Mouse (Mus musculus) brown adipose tissue, adult 24 weeks (tissue): ENCODE data around the gene Ranbp2. TPM values are rescaled to one million over a fixed set of nuclear protein-coding genes. Genes with fewer than 3 reads are reported as not detected.
"Not testable (repeated sequence)": the region's sequence is repeated elsewhere in the genome, so short reads cannot be mapped to it uniquely, and the experiment has no call there.

ENCODE experiments used
- H3K27ac ChIP-seq: fragments of 200-500 bp; replicated peaks from 2 replicates; pipeline ENCODE4 v1.5.1; 2012; ENCODE audit warnings: low read depth, mild to moderate bottlenecking, low read length
- H3K4me1 ChIP-seq: fragments of 200-500 bp; 2 replicates; pipeline ENCODE4 v1.6.1; 2012; ENCODE audit warnings: low read length, mixed read lengths; ENCODE audit not compliant: control insufficient read depth, insufficient read depth, insufficient read length
- H3K4me3 ChIP-seq: fragments of 200-500 bp; 2 replicates; pipeline ENCODE4 v1.5.1; 2012; ENCODE audit warnings: low read depth, mild to moderate bottlenecking, low read length, moderate library complexity; ENCODE audit not compliant: insufficient read depth
- polyA plus RNA-seq: library from polyadenylated mRNA; stranded (reverse); fragments of >200 nt; gene quantifications from 2 replicates; pipeline ENCODE4 v1.2.4, GENCODE M21; 2012; ENCODE audit not compliant: missing spikeins, insufficient read depth, insufficient read length

The Ranbp2 gene
- polyA plus RNA-seq, 1 experiment = 23.1 TPM

GRCm38 (mm10) chr10:58459896-58460295, 13.2 kb downstream of the Ranbp2 start:
- H3K27ac ChIP-seq = no peak overlapping the region
- H3K4me1 ChIP-seq = no peaks in the 10 kb centered on the region
- no peak overlapping the region for H3K4me3 ChIP-seq

DNA sequence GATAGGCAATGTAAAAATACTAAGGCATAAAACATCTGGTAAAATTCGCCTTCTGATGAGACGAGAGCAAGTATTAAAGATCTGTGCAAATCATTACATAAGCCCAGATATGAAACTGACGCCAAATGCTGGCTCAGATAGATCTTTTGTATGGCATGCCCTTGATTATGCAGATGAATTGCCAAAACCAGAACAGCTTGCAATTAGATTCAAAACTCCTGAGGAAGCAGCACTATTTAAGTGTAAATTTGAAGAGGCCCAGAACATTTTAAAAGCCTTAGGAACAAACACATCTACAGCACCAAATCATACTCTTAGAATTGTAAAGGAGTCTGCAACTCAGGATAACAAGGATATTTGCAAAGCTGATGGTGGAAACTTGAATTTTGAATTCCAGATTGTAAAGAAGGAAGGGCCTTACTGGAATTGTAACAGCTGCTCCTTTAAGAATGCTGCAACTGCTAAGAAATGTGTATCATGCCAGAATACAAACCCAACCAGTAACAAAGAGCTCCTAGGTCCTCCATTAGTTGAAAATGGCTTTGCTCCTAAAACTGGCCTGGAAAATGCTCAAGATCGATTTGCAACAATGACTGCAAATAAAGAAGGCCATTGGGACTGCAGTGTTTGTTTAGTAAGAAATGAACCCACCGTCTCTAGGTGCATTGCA, 30.5 kb downstream of the Ranbp2 start:
- H3K4me3 ChIP-seq = no peak overlapping the region
- no peaks in the 10 kb centered on the region for H3K4me1 ChIP-seq
- no peak overlapping the region for H3K27ac ChIP-seq

DNA sequence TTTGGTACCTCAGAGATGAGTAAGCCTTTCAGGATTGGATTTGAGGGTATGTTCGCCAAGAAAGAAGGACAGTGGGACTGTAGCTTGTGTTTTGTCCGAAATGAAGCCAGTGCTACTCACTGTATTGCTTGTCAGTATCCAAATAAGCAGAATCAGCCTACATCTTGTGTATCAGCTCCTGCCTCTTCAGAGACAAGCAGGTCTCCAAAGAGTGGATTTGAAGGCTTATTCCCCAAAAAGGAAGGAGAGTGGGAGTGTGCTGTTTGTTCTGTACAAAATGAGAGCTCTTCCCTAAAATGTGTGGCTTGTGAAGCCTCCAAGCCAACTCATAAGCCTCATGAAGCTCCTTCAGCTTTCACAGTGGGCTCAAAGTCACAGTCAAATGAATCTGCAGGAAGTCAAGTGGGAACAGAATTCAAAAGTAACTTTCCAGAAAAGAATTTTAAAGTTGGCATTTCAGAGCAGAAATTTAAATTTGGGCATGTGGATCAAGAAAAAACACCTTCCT, 31.4 kb downstream of the Ranbp2 start:
- Histone ChIP-seq H3K27ac (no peak overlapping the region), H3K4me1 (no peaks in the 10 kb centered on the region), H3K4me3 (no peak overlapping the region)

DNA sequence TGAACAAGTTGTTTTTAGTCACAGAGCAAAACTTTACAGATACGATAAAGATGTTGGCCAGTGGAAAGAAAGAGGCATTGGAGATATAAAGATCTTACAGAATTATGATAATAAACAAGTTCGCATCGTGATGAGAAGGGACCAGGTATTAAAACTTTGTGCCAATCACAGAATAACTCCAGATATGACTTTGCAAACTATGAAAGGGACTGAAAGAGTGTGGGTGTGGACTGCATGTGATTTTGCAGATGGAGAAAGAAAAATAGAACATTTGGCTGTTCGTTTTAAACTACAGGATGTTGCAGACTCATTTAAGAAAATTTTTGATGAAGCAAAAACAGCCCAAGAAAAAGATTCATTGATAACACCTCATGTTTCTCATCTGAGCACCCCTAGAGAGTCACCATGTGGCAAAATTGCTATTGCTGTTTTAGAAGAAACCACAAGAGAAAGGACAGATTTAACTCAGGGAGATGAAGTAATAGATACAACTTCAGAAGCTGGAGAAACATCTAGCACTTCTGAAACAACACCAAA, 33.3 kb downstream of the Ranbp2 start:
- Histone ChIP-seq H3K4me1 (no peaks in the 10 kb centered on the region), H3K4me3 (no peak overlapping the region), H3K27ac (no peak overlapping the region)

GRCm38 (mm10) chr10:58491031-58491430, 44.3 kb downstream of the Ranbp2 start:
- no peaks in the 10 kb centered on the region for H3K4me1 ChIP-seq
- no peak overlapping the region for H3K27ac ChIP-seq
- no peak overlapping the region for H3K4me3 ChIP-seq

DNA sequence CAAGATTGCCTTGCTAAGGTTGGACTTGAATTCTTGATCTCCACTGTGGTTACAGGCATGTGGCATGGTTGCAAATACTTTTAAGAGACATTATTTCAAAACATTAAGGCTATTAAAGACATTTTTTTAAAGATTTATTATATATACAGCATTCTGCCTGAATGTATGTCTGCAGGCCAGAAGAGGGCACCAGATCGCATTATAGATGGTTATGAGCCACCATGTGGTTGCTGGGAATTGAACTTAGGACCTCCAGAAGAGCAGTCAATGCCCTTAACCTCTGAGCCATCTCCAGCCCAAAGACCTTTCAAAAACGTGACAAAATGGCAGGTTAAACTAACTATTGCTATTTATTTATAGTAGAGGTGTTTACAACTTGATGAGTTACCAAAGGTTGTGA, 48.9 kb downstream of the Ranbp2 start:
- Histone ChIP-seq H3K4me1 (no peaks in the 10 kb centered on the region; the same call in 1 of the 2 replicates), H3K27ac (no peak overlapping the region), H3K4me3 (no peak overlapping the region)

GRCm38 (mm10) chr10:58496732-58497131, 50.0 kb downstream of the Ranbp2 start:
- H3K4me3 ChIP-seq = peak overlapping the region; percentile 89
- H3K4me1 ChIP-seq = no peaks in the 10 kb centered on the region; the same call in 1 of the 2 replicates
- no peak overlapping the region; the same call in 1 of the 2 replicates for H3K27ac ChIP-seq

- peak within 1 kb of the TSS; percentile 89 for H3K4me3 ChIP-seq
- H3K4me1 ChIP-seq = no peaks in the 10 kb centered on the region; the same call in 1 of the 2 replicates
- H3K27ac ChIP-seq = peak within 1 kb of the TSS; percentile 88
Measured at GRCm38 (mm10) chr10:58497320-58498284, 50.9 kb downstream of the Ranbp2 start, which contains the start of gene Ccdc138. Gene Ccdc138 (plus strand): TSS chr10:58497948.

DNA sequence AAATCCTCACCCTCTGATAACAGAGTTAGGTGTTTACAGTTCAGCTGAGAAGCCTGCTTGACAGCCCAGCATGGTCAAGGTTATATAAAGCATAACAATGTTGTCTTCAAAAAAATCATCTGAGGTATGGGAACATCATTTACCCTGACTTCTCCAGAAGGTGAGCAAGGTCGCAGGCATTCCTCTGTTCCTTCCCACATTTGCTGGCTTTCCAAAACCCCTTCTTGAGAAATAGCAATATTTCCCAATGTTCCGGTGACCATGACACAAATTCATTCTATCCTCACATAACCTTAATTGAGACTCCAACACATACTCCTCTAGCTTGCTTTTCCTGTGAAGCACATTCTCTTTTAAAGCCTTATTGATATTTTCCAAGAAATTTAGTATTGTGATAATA, 51.8 kb downstream of the Ranbp2 start:
- peak overlapping the region; percentile 39; the same call in 1 of the 2 replicates for H3K27ac ChIP-seq
- H3K4me1 ChIP-seq = no peaks in the 10 kb centered on the region; the same call in 1 of the 2 replicates
- H3K4me3 ChIP-seq = peak overlapping the region; percentile 89

DNA sequence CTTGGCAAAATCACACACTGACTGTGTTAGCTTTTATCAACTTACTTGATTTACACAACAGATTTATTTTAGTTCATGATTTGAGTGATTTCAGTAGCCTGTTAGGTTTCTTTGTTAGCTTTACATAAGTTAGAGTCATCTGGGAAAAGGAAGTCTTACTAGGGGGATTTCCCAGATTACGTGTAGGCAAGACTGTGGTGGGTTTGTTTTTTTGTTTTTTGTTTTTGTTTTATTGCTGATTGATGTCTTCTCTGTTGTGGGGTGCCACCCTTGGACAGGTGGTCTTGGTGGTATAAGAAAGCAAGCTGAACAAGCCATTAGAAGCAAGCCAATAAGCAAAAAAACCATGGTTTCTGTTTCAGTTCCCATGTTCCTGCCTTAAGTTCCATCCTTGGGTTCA, 82.6 kb downstream of the Ranbp2 start:
- no peak overlapping the region for H3K4me3 ChIP-seq
- no peaks in the 10 kb centered on the region for H3K4me1 ChIP-seq
- 0 out of 2 replicates have a peak overlapping the region, but pooled peaks have one; percentile 34 for H3K27ac ChIP-seq

DNA sequence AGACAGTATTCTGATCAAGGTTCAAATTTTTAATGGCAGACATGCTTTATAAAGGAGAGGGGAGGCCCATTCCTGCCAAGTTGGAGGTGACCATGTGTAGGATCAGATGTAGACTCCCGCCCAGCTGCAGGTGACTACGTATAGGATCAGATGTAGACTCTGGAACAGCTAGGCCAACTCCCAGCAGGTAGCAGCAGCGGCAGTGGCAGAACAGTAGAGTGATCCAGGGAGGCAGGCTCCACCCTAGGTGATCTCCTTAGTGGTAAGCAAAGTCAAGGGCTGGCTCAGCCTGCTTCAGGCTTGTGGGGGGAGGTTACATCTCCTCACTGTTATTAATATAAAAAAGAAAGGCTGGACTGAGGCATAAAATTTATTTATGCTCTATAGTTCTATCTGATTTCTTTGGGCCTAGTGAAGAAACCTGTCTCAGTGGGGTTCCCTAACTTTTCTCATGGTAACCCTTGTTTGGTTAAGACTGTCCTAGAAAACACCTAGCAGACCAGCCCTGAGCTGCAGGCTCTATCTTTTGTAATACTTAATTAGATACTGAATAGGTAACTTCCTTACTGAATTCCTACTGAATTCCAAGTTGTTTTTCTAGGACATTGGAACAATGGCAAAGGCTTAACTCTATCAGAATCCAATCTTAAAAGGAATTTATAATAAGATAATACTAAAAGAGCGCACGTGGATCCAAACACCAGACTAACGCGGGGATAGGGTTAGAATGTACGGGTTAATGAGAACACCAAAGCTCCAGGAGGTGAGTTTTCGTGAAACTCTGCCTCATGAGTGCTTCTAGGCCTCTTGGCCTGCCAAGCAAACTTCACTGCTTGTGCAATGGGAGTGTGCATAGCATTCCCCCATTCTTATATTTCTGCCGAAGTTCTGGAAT, 84.4 kb downstream of the Ranbp2 start:
- no peak overlapping the region for H3K27ac ChIP-seq
- H3K4me3 ChIP-seq = no peak overlapping the region
- no peaks in the 10 kb centered on the region for H3K4me1 ChIP-seq

DNA sequence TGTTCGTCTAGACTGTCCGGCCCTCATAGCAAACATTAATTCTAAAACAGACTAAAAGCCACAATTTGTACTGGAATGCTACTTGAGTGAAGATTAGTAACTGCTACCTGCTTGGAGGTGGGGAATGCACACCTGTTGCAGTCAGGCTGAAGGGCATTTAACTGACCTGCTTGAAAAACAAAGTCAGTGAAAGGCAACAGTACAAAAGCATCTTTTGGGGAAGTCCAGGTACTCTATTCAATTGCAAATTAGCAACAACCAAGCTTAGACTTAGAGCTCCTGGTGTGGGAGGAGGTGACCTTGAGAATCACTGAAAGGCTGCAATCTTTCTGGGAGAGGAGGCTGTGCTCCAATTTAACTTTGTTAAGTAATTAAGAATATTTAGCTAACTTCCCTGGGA, 85.5 kb downstream of the Ranbp2 start:
- Histone ChIP-seq H3K4me3 (no peak overlapping the region), H3K27ac (no peak overlapping the region), H3K4me1 (no peaks in the 10 kb centered on the region)

- not testable (repeated sequence) for H3K4me3 ChIP-seq, H3K4me1 ChIP-seq, H3K27ac ChIP-seq
Measured at GRCm38 (mm10) chr10:58536276-58536675, 89.6 kb downstream of the Ranbp2 start.

DNA sequence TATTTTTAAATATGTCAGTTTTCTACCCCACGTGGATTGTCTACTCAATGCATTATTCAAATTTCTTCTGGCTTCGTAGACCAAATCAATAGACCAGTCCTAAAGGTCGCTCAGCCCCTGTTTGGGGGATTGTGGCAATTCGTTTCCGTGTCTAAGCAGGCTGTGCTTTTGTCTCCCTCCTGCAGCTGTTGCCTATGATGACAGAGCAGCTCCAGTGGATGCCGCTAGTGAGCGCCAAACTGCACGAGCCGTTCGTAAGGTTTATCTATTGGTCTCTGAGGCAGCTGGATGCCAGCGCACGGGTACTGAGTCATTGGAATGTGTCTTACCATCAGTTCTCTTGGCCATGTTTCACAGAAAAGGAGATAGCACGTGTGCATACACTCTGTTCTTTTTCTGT, 93.9 kb downstream of the Ranbp2 start:
- Histone ChIP-seq H3K4me1 (no peaks in the 10 kb centered on the region), H3K4me3 (no peak overlapping the region), H3K27ac (no peak overlapping the region)
